Mouse (Mus musculus): Measurements from ENCODE around the gene 9130409I23Rik. TPM values are rescaled to one million over a fixed set of nuclear protein-coding genes. Genes with fewer than 3 reads are reported as not detected.

The 9130409I23Rik gene
- polyA plus RNA-seq, 1 experiment from 2014 or later, result 0.09 TPM

GRCm38 (mm10) chr1:181049328-181049842 is 1.7 kb upstream of the 9130409I23Rik start:
- H3K36me3 ChIP-seq (ENCODE audit: control insufficient read depth, insufficient read depth, low read length), result no peaks in the 10 kb centered on the region
- H3K4me3 ChIP-seq (ENCODE audit: low read depth, low read length), result no peak overlapping the region
- no peaks in the 10 kb centered on the region for H3K4me1 ChIP-seq (replicated peaks; ENCODE audit: control insufficient read depth, insufficient read depth, low read length)
- no peaks in the 10 kb centered on the region for H3K27me3 ChIP-seq (ENCODE audit: control insufficient read depth, insufficient read depth, low read length)
- ATAC-seq (replicated peaks; ENCODE audit: low FRiP score) (no peak), DNase-seq (ENCODE audit: low spot score) (no peak)
- H3K9ac ChIP-seq (ENCODE audit: low read length), result no peak overlapping the region
- no peak overlapping the region for H3K27ac ChIP-seq (ENCODE audit: low read depth, low read length)
- H3K9me3 ChIP-seq (ENCODE audit: control insufficient read depth, low read length), result no peaks in the 10 kb centered on the region
- no peak overlapping the region for H3K4me2 ChIP-seq (ENCODE audit: low read depth, low read length, severe bottlenecking)

DNA sequence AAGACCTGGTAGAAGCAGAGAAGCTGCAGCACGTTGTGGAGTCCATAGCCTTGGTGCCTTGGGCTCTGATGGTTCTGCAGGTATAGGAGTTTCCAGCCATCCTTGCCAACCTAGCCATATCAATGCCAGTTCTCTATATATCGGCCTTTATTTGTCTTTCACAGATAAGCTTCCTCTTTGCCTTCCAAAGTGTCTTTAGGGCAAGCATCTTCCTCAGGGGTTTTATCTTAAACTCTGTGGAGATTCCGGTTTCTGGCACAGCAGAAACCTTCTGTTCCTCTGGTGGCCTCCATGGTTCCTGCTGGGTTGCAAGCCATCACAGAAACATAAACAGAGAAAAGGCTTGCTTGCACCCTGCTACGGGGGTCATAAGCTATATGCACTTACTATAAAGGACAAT is 1.9 kb downstream of the 9130409I23Rik start:
- WGBS, result 87% methylated on average over 4 of the region's 4 CpGs
- ATAC-seq (replicated peaks; ENCODE audit: low FRiP score) (no peak), DNase-seq (ENCODE audit: low spot score) (no peak)
- Histone ChIP-seq H3K4me1 (replicated peaks; ENCODE audit: control insufficient read depth, insufficient read depth, low read length) (no peaks in the 10 kb centered on the region), H3K4me2 (ENCODE audit: low read depth, low read length, severe bottlenecking) (no peak overlapping the region), H3K9ac (ENCODE audit: low read length) (no peak overlapping the region), H3K27me3 (ENCODE audit: control insufficient read depth, insufficient read depth, low read length) (no peaks in the 10 kb centered on the region), H3K9me3 (ENCODE audit: control insufficient read depth, low read length) (no peaks in the 10 kb centered on the region), H3K36me3 (ENCODE audit: control insufficient read depth, insufficient read depth, low read length) (no peaks in the 10 kb centered on the region), H3K27ac (ENCODE audit: low read depth, low read length) (no peak overlapping the region), H3K4me3 (ENCODE audit: low read depth, low read length) (no peak overlapping the region)

- no peak overlapping the region for H3K27ac ChIP-seq (ENCODE audit: low read depth, low read length)
- DNase-seq (ENCODE audit: low spot score), result no peak
- H3K4me1 ChIP-seq (replicated peaks; ENCODE audit: control insufficient read depth, insufficient read depth, low read length), result no peaks in the 10 kb centered on the region
- no peak overlapping the region for H3K4me2 ChIP-seq (ENCODE audit: low read depth, low read length, severe bottlenecking)
- no peak for ATAC-seq (replicated peaks; ENCODE audit: low FRiP score)
- WGBS, result 66% methylated on average over 3 of the region's 3 CpGs
- H3K9ac ChIP-seq (ENCODE audit: low read length), result no peak overlapping the region
- H3K27me3 ChIP-seq (ENCODE audit: control insufficient read depth, insufficient read depth, low read length), result no peaks in the 10 kb centered on the region
- H3K4me3 ChIP-seq (ENCODE audit: low read depth, low read length), result no peak overlapping the region
- H3K9me3 ChIP-seq (ENCODE audit: control insufficient read depth, low read length), result no peaks in the 10 kb centered on the region
- H3K36me3 ChIP-seq (ENCODE audit: control insufficient read depth, insufficient read depth, low read length), result no peaks in the 10 kb centered on the region
These were observed 10.9 kb downstream of the 9130409I23Rik start for GRCm38 (mm10) chr1:181061784-181062485.

DNA sequence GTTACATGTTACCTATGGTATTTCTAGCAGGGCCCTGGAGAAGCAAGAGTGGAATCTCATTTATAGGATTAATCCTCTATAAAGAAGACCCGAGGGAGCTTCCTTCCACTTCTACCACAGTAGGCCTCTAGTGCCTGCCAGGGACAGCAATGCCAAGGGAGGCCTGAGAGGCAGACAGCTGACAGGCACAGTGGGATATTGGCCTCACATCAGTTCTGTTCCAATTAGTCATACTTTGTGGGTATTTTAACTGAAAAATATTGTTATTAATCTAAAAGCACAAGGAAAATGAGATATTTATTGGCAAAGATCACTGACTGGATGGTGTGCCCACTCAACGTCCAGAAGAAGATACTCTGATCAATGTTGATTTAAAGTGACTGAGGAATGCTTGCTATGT is 13.0 kb downstream of the 9130409I23Rik start:
- no peak overlapping the region for H3K27ac ChIP-seq (ENCODE audit: low read depth, low read length)
- H3K36me3 ChIP-seq (ENCODE audit: control insufficient read depth, insufficient read depth, low read length), result no peaks in the 10 kb centered on the region
- no peak overlapping the region for H3K4me2 ChIP-seq (ENCODE audit: low read depth, low read length, severe bottlenecking)
- ATAC-seq (replicated peaks; ENCODE audit: low FRiP score), result no peak
- no peaks in the 10 kb centered on the region for H3K9me3 ChIP-seq (ENCODE audit: control insufficient read depth, low read length)
- H3K4me3 ChIP-seq (ENCODE audit: low read depth, low read length), result no peak overlapping the region
- no peaks in the 10 kb centered on the region for H3K27me3 ChIP-seq (ENCODE audit: control insufficient read depth, insufficient read depth, low read length)
- 82% methylated on average over 2 of the region's 2 CpGs for WGBS
- no peak for DNase-seq (ENCODE audit: low spot score)
- H3K4me1 ChIP-seq (replicated peaks; ENCODE audit: control insufficient read depth, insufficient read depth, low read length), result no peaks in the 10 kb centered on the region
- H3K9ac ChIP-seq (ENCODE audit: low read length), result no peak overlapping the region

DNA sequence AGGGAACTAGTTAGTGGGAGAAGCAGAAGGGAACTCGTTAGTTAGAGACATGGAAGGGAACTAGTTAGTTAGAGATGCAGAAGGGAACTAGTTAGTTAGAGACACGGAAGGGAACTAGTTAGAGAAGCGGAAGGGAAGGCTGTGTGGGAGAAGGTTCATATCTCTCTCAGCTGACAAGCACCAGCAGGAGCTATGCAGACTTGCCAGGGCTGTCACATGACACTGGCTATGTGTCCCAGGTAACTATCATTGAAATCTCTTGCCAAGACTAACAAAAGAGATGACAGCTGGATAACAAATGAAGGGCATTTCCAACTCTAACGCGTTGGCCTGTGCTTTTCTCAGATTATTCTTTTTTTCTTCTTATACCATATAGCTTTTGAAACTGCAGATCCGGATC is 13.6 kb downstream of the 9130409I23Rik start:
- Histone ChIP-seq H3K4me2 (ENCODE audit: low read depth, low read length, severe bottlenecking) (no peak overlapping the region), H3K27me3 (ENCODE audit: control insufficient read depth, insufficient read depth, low read length) (no peaks in the 10 kb centered on the region), H3K4me1 (replicated peaks; ENCODE audit: control insufficient read depth, insufficient read depth, low read length) (no peaks in the 10 kb centered on the region), H3K27ac (ENCODE audit: low read depth, low read length) (no peak overlapping the region), H3K9me3 (ENCODE audit: control insufficient read depth, low read length) (no peaks in the 10 kb centered on the region), H3K36me3 (ENCODE audit: control insufficient read depth, insufficient read depth, low read length) (no peaks in the 10 kb centered on the region), H3K9ac (ENCODE audit: low read length) (no peak overlapping the region), H3K4me3 (ENCODE audit: low read depth, low read length) (no peak overlapping the region)
- no peak for ATAC-seq (replicated peaks; ENCODE audit: low FRiP score)
- 87% methylated on average over 6 of the region's 6 CpGs for WGBS
- DNase-seq (ENCODE audit: low spot score), result no peak

DNA sequence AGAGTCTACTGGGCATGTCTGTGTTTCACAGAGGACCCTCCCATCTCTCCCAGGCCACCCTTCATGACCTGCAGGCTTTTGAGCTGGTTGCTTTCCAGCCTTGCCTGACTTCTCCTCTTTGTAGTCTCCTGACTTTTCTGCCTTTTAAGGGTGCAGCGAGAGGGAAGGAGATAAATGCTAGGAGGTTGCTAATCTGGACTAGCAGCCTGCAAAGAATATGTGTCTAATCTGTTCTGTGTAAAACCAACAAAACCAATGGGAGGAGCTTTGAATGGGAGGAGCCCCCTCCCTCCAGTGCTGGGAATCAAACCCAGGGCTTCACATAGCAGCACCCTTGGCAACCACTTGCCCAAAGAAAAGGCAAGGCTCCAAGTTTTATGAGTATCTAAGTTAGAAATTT is 17.3 kb downstream of the 9130409I23Rik start:
- Histone ChIP-seq H3K4me3 (ENCODE audit: low read depth, low read length) (no peak overlapping the region), H3K4me1 (replicated peaks; ENCODE audit: control insufficient read depth, insufficient read depth, low read length) (no peaks in the 10 kb centered on the region), H3K27me3 (ENCODE audit: control insufficient read depth, insufficient read depth, low read length) (no peaks in the 10 kb centered on the region), H3K9ac (ENCODE audit: low read length) (no peak overlapping the region), H3K4me2 (ENCODE audit: low read depth, low read length, severe bottlenecking) (no peak overlapping the region), H3K27ac (ENCODE audit: low read depth, low read length) (no peak overlapping the region), H3K9me3 (ENCODE audit: control insufficient read depth, low read length) (no peaks in the 10 kb centered on the region), H3K36me3 (ENCODE audit: control insufficient read depth, insufficient read depth, low read length) (no peaks in the 10 kb centered on the region)
- 81% methylated on average over 1 of the region's 1 CpGs for WGBS
- ATAC-seq (replicated peaks; ENCODE audit: low FRiP score) (no peak), DNase-seq (ENCODE audit: low spot score) (no peak)

DNA sequence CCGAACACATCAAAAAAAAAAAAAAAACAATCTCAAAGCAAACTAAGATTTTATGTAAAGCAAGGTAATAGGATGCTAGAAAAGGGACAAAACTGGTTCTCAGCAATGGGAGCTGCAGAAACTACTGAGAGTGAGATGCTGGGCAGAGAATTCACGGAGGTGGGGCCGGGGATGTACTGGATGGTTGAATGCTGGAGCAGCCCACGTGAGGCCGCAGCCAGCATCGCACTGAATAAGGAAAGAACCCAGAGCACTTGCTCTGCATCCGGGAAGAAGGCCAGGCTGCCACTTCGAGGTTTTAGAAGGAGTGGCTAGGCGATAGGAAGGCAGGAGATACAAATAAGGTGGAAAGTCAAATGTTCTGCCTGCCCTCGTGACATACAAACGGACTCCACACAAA is 18.6 kb downstream of the 9130409I23Rik start:
- no peaks in the 10 kb centered on the region for H3K27me3 ChIP-seq (ENCODE audit: control insufficient read depth, insufficient read depth, low read length)
- H3K27ac ChIP-seq (ENCODE audit: low read depth, low read length), result no peak overlapping the region
- no peak for DNase-seq (ENCODE audit: low spot score)
- H3K9me3 ChIP-seq (ENCODE audit: control insufficient read depth, low read length), result no peaks in the 10 kb centered on the region
- WGBS, result 73% methylated on average over 11 of the region's 11 CpGs
- no peak overlapping the region for H3K9ac ChIP-seq (ENCODE audit: low read length)
- H3K4me3 ChIP-seq (ENCODE audit: low read depth, low read length), result no peak overlapping the region
- ATAC-seq (replicated peaks; ENCODE audit: low FRiP score), result no peak
- no peaks in the 10 kb centered on the region for H3K36me3 ChIP-seq (ENCODE audit: control insufficient read depth, insufficient read depth, low read length)
- H3K4me2 ChIP-seq (ENCODE audit: low read depth, low read length, severe bottlenecking), result no peak overlapping the region
- no peaks in the 10 kb centered on the region for H3K4me1 ChIP-seq (replicated peaks; ENCODE audit: control insufficient read depth, insufficient read depth, low read length)

GRCm38 (mm10) chr1:181073075-181073474 is 22.0 kb downstream of the 9130409I23Rik start:
- no peaks in the 10 kb centered on the region for H3K27me3 ChIP-seq (ENCODE audit: control insufficient read depth, insufficient read depth, low read length)
- H3K9me3 ChIP-seq (ENCODE audit: control insufficient read depth, low read length), result no peaks in the 10 kb centered on the region
- no peak for DNase-seq (ENCODE audit: low spot score)
- no peak overlapping the region for H3K4me2 ChIP-seq (ENCODE audit: low read depth, low read length, severe bottlenecking)
- no peak overlapping the region for H3K9ac ChIP-seq (ENCODE audit: low read length)
- H3K27ac ChIP-seq (ENCODE audit: low read depth, low read length), result no peak overlapping the region
- 46% methylated on average over 5 of the region's 5 CpGs for WGBS
- no peak overlapping the region for H3K4me3 ChIP-seq (ENCODE audit: low read depth, low read length)
- no peaks in the 10 kb centered on the region for H3K4me1 ChIP-seq (replicated peaks; ENCODE audit: control insufficient read depth, insufficient read depth, low read length)
- no peaks in the 10 kb centered on the region for H3K36me3 ChIP-seq (ENCODE audit: control insufficient read depth, insufficient read depth, low read length)
- no peak for ATAC-seq (replicated peaks; ENCODE audit: low FRiP score)

DNA sequence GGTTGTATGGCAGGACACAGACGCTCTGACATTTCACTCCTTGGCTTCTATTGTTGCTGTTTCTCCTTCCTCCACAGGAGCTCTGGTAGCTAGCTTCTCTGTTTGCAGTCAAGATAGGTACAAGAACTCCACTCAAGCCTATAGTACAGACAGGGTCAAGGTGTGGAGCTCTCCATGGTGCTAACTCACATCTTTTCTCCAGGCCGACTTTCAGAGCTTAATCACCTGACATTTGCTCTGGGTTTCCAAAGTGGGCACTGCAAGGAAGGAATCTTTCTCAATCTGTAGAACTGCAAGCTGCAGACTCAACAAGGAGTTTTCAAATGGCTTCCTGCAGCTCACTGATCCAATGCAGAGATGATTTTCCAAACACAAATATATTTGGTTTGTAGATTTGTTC is 33.0 kb downstream of the 9130409I23Rik start:
- Histone ChIP-seq H3K27me3 (ENCODE audit: control insufficient read depth, insufficient read depth, low read length) (no peaks in the 10 kb centered on the region), H3K9ac (ENCODE audit: low read length) (no peak overlapping the region), H3K27ac (ENCODE audit: low read depth, low read length) (no peak overlapping the region), H3K4me3 (ENCODE audit: low read depth, low read length) (no peak overlapping the region), H3K4me1 (replicated peaks; ENCODE audit: control insufficient read depth, insufficient read depth, low read length) (no peaks in the 10 kb centered on the region), H3K9me3 (ENCODE audit: control insufficient read depth, low read length) (no peaks in the 10 kb centered on the region), H3K36me3 (ENCODE audit: control insufficient read depth, insufficient read depth, low read length) (no peaks in the 10 kb centered on the region), H3K4me2 (ENCODE audit: low read depth, low read length, severe bottlenecking) (no peak overlapping the region)
- DNase-seq (ENCODE audit: low spot score), result no peak
- WGBS, result 48% methylated on average over 2 of the region's 2 CpGs
- ATAC-seq (replicated peaks; ENCODE audit: low FRiP score), result no peak

Measured in forebrain, embryonic 11.5 days (tissue).